Mouse (Mus musculus): ENCODE data around the gene Tns4. TPM values are rescaled to one million over a fixed set of nuclear protein-coding genes. Genes with fewer than 3 reads are reported as not detected.
A peak's percentile ranks its signal among the peaks of the same experiment; 100 is the strongest.

Tns4 gene
- polyA plus RNA-seq, 1 experiment from 2014 or later = 0.16 TPM

DNA sequence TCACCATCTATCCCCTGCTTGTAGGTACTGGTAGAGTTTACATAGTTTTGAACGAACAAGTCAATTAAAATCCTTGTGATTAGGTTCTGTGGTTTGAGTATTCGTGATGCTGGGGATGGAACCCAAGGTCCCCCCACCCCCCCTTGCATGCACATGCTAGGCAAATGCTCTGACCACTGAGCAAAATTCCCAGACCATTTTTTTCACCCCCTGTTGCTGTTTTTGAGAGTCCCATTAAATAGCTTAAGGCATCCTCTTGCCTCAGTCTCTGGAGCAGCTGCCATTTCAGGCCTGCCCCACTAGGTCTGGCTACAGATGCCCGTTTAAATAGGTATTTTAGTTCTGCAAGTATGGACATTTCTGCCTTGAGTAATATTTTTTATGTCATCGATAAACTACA is 66.0 kb downstream of the Tns4 start:
- Histone ChIP-seq H3K27me3 (replicated peaks; ENCODE audit: control insufficient read depth, insufficient read depth, low read length) (no peaks in the 10 kb centered on the region), H3K4me2 (ENCODE audit: low read length) (peak overlapping the region; percentile 73), H3K4me3 (ENCODE audit: low read length) (peak overlapping the region; percentile 62), H3K9me3 (ENCODE audit: control insufficient read depth, low read length) (no peaks in the 10 kb centered on the region), H3K4me1 (ENCODE audit: control insufficient read depth, insufficient read depth, low read depth, low read length) (peaks cover 11% of the 10 kb centered on the region), H3K9ac (ENCODE audit: low read depth, low read length) (peak overlapping the region; percentile 50), H3K36me3 (ENCODE audit: control insufficient read depth, insufficient read depth, low read length) (no peaks in the 10 kb centered on the region; the same call in 1 of the 2 replicates), H3K27ac (ENCODE audit: low read depth, low read length) (no peak overlapping the region)
- WGBS = 7% methylated on average over 4 of the region's 4 CpGs
- ATAC-seq = no peak

DNA sequence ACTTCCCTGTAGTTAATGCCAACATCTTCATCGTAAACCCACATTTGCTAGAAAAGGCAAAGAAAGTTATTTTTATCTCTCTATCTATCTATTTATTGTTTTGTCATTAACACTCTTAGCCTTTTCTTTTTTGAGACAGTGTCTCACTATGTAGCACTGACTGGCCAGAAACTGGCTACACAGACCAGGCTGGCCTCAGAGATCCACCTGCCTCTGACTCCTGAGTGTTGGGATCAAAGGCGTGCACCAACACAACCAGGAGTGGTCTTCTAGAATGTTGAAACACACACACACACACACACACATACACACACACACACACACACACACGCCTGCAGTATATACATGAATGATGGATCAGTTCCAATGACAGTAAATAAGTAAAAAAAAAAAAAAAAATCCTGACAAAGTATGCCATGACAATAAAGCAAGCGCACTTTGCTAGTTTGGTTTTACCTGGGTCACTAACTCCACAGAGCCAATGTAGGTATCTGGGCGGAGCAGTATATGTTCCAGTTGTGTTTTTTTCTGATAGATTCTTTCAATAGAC is 66.6 kb downstream of the Tns4 start:
- Histone ChIP-seq H3K27ac (ENCODE audit: low read depth, low read length) (no peak overlapping the region), H3K36me3 (ENCODE audit: control insufficient read depth, insufficient read depth, low read length) (no peaks in the 10 kb centered on the region; the same call in 1 of the 2 replicates), H3K4me1 (ENCODE audit: control insufficient read depth, insufficient read depth, low read depth, low read length) (peaks cover 11% of the 10 kb centered on the region), H3K27me3 (replicated peaks; ENCODE audit: control insufficient read depth, insufficient read depth, low read length) (no peaks in the 10 kb centered on the region), H3K9me3 (ENCODE audit: control insufficient read depth, low read length) (no peaks in the 10 kb centered on the region), H3K4me3 (ENCODE audit: low read length) (peak overlapping the region; percentile 62; the same call in 1 of the 2 replicates), H3K9ac (ENCODE audit: low read depth, low read length) (no peak overlapping the region), H3K4me2 (ENCODE audit: low read length) (peak overlapping the region; percentile 73)
- 76% methylated on average over 5 of the region's 5 CpGs for WGBS
- ATAC-seq = no peak

DNA sequence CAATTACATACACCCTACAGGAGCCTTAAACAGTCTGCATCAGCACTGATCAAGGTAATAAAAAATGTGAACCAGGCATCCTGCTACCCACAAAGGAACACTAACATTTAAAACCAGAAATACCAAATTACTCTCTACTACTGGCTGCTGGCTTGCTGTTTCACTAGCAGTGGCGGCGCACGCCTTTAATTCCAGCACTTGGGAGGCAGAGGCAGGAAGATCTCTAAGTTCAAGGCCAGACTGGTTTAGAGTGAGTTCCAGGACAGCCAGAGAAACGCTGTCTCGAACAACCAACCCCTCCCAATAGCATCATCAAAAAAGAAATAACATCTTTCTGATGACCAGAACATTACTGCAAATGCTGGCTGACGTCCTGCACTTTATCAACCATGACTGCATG is 69.3 kb downstream of the Tns4 start:
- Histone ChIP-seq H3K27me3 (replicated peaks; ENCODE audit: control insufficient read depth, insufficient read depth, low read length) (no peaks in the 10 kb centered on the region), H3K4me2 (ENCODE audit: low read length) (no peak overlapping the region), H3K4me1 (ENCODE audit: control insufficient read depth, insufficient read depth, low read depth, low read length) (peaks cover 11% of the 10 kb centered on the region), H3K4me3 (ENCODE audit: low read length) (no peak overlapping the region), H3K27ac (ENCODE audit: low read depth, low read length) (no peak overlapping the region), H3K36me3 (ENCODE audit: control insufficient read depth, insufficient read depth, low read length) (no peaks in the 10 kb centered on the region; the same call in 1 of the 2 replicates), H3K9me3 (ENCODE audit: control insufficient read depth, low read length) (no peaks in the 10 kb centered on the region), H3K9ac (ENCODE audit: low read depth, low read length) (no peak overlapping the region)
- ATAC-seq = no peak
- WGBS = 95% methylated on average over 6 of the region's 6 CpGs

Other genes with a start within 250 kb of the Tns4 start
- gene Wipf2, start 225.7 kb downstream of the Tns4 start, polyA plus RNA-seq (2015; fragmentation: Nextera tagmentation; extraction: Ambion mirVana) = 4.1 and 4.2 TPM in 2 replicates
- 4.6 and 6.3 TPM in 2 replicates for gene Cdc6, start 181.5 kb downstream of the Tns4 start, polyA plus RNA-seq (2015; fragmentation: Nextera tagmentation; extraction: Ambion mirVana)
- gene Rara, start 161.5 kb downstream of the Tns4 start, polyA plus RNA-seq (2015; fragmentation: Nextera tagmentation; extraction: Ambion mirVana) = 12.1 and 16.7 TPM in 2 replicates
- gene Gjd3, start 106.3 kb downstream of the Tns4 start, polyA plus RNA-seq (2015; fragmentation: Nextera tagmentation; extraction: Ambion mirVana) = 2.0 and 3.0 TPM in 2 replicates
- 33.1 and 44.9 TPM in 2 replicates for gene Top2a, start 65.1 kb downstream of the Tns4 start, polyA plus RNA-seq (2015; fragmentation: Nextera tagmentation; extraction: Ambion mirVana)
- gene Igfbp4, start 48.1 kb downstream of the Tns4 start, polyA plus RNA-seq (2015; fragmentation: Nextera tagmentation; extraction: Ambion mirVana) = 120 and 161 TPM in 2 replicates
- not detected in 2 replicates for gene Ccr7, start 65.8 kb upstream of the Tns4 start, polyA plus RNA-seq (2015; fragmentation: Nextera tagmentation; extraction: Ambion mirVana)
- gene Smarce1, start 141.7 kb upstream of the Tns4 start, polyA plus RNA-seq (2015; fragmentation: Nextera tagmentation; extraction: Ambion mirVana) = 225 and 246 TPM in 2 replicates
- gene Krt222, start 154.8 kb upstream of the Tns4 start, polyA plus RNA-seq (2015; fragmentation: Nextera tagmentation; extraction: Ambion mirVana) = 10.9 and 14.3 TPM in 2 replicates
- 0.08 TPM in 1 of 2 replicates, not detected in the other for gene Krt24, start 196.0 kb upstream of the Tns4 start, polyA plus RNA-seq (2015; fragmentation: Nextera tagmentation; extraction: Ambion mirVana)
- gene Krt25, start 233.6 kb upstream of the Tns4 start, polyA plus RNA-seq (2015; fragmentation: Nextera tagmentation; extraction: Ambion mirVana) = 0.67 and 1.4 TPM in 2 replicates
- 0.37 and 0.41 TPM in 2 replicates for gene Krt26, start 248.7 kb upstream of the Tns4 start, polyA plus RNA-seq (2015; fragmentation: Nextera tagmentation; extraction: Ambion mirVana)